ENCODE assay signal across 12 mouse cellular contexts in the genomic region with DNA sequence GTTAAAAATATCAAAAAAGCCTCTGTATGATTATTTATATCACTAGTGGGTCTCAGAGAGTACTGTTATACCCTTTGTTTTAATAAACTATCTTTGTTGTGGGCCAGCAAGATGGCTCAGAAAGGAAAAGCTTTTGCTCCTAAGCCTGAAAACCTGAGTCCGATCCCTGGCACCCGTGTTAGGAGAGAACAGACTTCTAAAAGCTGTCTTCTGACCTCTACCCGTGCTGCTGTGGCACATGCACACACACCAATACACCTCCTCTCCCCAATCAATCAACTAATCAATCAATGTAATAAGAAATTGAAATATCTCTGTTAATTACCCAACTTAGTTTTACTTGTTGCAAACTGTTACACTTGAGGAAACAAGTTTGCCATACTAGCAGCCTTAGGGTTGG. TPM values are rescaled to one million over a fixed set of nuclear protein-coding genes. Genes with fewer than 3 reads are reported as not detected.
DNase-seq lines count a peak whose midpoint lies in the region; ATAC-seq and TF ChIP-seq lines count a peak whose summit lies in the region.
"Had no signal": no experiment of that assay in that cellular context is flagged by ENCODE, and none has a peak within 500 bp of the region (broad histone marks: within the 10 kb centered on the region; RNA-seq: fewer than 3 reads in every experiment).

No protein-coding gene starts in this region.

- H3K4me1 ChIP-seq in forebrain, embryonic 10.5 days: peaks cover 41% of the 10 kb centered on the region
- 0 out of 2 replicates have a peak, but pooled peaks cover 3% of the 10 kb centered on the region for H3K4me1 ChIP-seq in forebrain, embryonic 14.5 days (ENCODE audit: control insufficient read depth, insufficient read depth, low read length)
- H3K4me1 ChIP-seq in hindbrain, postnatal 0 days (ENCODE audit: insufficient read depth, low read length): no peaks in the 10 kb centered on the region
- H3K4me1 ChIP-seq in hindbrain, embryonic 11.5 days (replicated peaks; ENCODE audit: control insufficient read depth, insufficient read depth, low read length): no peaks in the 10 kb centered on the region
- H3K4me1 ChIP-seq in midbrain, embryonic 11.5 days (ENCODE audit: control insufficient read depth, insufficient read depth, low read length): no peaks in the 10 kb centered on the region
- H3K4me1 ChIP-seq in midbrain, embryonic 14.5 days (ENCODE audit: control insufficient read depth, insufficient read depth, low read length): no peaks in the 10 kb centered on the region
- peaks cover 3 to 10% of the 10 kb centered on the region in 2 experiments; a peak in 2 of 4 replicates for H3K4me1 ChIP-seq in liver, embryonic 14.5 days (replicated peaks; ENCODE audit: control insufficient read depth in 2 of 2, insufficient read depth in 2 of 2, low read length in 1 of 2)

- TF ChIP-seq CTCF in hindbrain, postnatal 0 days (IDR thresholded peaks at IDR 0.05; ENCODE audit: low read depth): no peak
- TF ChIP-seq CTCF in liver, embryonic 14.5 days (IDR thresholded peaks at IDR 0.05; ENCODE audit: low read depth): no peak

- no peak for ATAC-seq in forebrain, embryonic 14.5 days
- ATAC-seq in hindbrain, postnatal 0 days: no peak
- no peak for ATAC-seq in hindbrain, embryonic 11.5 days (ENCODE audit: low FRiP score)
- no peak for ATAC-seq in midbrain, embryonic 11.5 days (ENCODE audit: low FRiP score)
- ATAC-seq in midbrain, embryonic 14.5 days (ENCODE audit: low FRiP score, low TSS enrichment): no peak
- no peak for ATAC-seq in liver, embryonic 14.5 days (ENCODE audit: insufficient read depth)

- no peaks in the 10 kb centered on the region for H3K9me3 ChIP-seq in forebrain, embryonic 10.5 days
- H3K9me3 ChIP-seq in forebrain, embryonic 14.5 days (replicated peaks; ENCODE audit: control insufficient read depth, low read length): no peaks in the 10 kb centered on the region
- H3K9me3 ChIP-seq in hindbrain, postnatal 0 days (ENCODE audit: low read length): no peaks in the 10 kb centered on the region
- H3K9me3 ChIP-seq in hindbrain, embryonic 11.5 days (ENCODE audit: control insufficient read depth, low read length): no peaks in the 10 kb centered on the region
- no peaks in the 10 kb centered on the region for H3K9me3 ChIP-seq in midbrain, embryonic 11.5 days (ENCODE audit: control insufficient read depth, low read length)
- no peaks in the 10 kb centered on the region for H3K9me3 ChIP-seq in midbrain, embryonic 14.5 days (ENCODE audit: control insufficient read depth, low read length)
- no peaks in the 10 kb centered on the region for H3K9me3 ChIP-seq in liver, embryonic 14.5 days (ENCODE audit: control insufficient read depth, low read length)

- intact Hi-C loops in left cerebral cortex, postnatal 36 days (cut with DNase I): loop anchor here (10.0 kb wide), 1 partner anchor 276 kb away; no protein-coding TSS in a partner anchor

- peaks cover 17% of the 10 kb centered on the region for H3K27me3 ChIP-seq in forebrain, embryonic 10.5 days (ENCODE audit: poor library complexity, severe bottlenecking)
- H3K27me3 ChIP-seq in forebrain, embryonic 14.5 days (replicated peaks; ENCODE audit: control insufficient read depth, insufficient read depth, low read length): no peaks in the 10 kb centered on the region
- no peaks in the 10 kb centered on the region for H3K27me3 ChIP-seq in hindbrain, postnatal 0 days (ENCODE audit: insufficient read depth, low read length)
- H3K27me3 ChIP-seq in hindbrain, embryonic 11.5 days (ENCODE audit: control insufficient read depth, insufficient read depth, low read length): no peaks in the 10 kb centered on the region
- H3K27me3 ChIP-seq in midbrain, embryonic 11.5 days (ENCODE audit: control insufficient read depth, insufficient read depth, low read length): no peaks in the 10 kb centered on the region
- no peaks in the 10 kb centered on the region for H3K27me3 ChIP-seq in midbrain, embryonic 14.5 days (ENCODE audit: control insufficient read depth, insufficient read depth, low read length)
- no peaks in the 10 kb centered on the region for H3K27me3 ChIP-seq in liver, embryonic 14.5 days (ENCODE audit: control insufficient read depth, insufficient read depth, low read length)

- peak overlapping the region; percentile 37 for H3K4me3 ChIP-seq in forebrain, embryonic 10.5 days
- H3K4me3 ChIP-seq in forebrain, embryonic 14.5 days (ENCODE audit: low read depth, low read length): no peak overlapping the region
- H3K4me3 ChIP-seq in hindbrain, postnatal 0 days (ENCODE audit: low read length): no peak overlapping the region
- H3K4me3 ChIP-seq in hindbrain, embryonic 11.5 days (ENCODE audit: low read depth, low read length): no peak overlapping the region
- H3K4me3 ChIP-seq in midbrain, embryonic 11.5 days (ENCODE audit: low read depth, low read length): no peak overlapping the region
- no peak overlapping the region for H3K4me3 ChIP-seq in midbrain, embryonic 14.5 days (replicated peaks; ENCODE audit: low read depth, low read length)
- no peak overlapping the region for H3K4me3 ChIP-seq in liver, embryonic 14.5 days (ENCODE audit: insufficient read depth in 1 of 2, low read depth in 2 of 2, low read length in 2 of 2)

- no peak overlapping the region for H3K9ac ChIP-seq in forebrain, embryonic 14.5 days (ENCODE audit: low read length)
- no peak overlapping the region for H3K9ac ChIP-seq in hindbrain, postnatal 0 days (replicated peaks; ENCODE audit: low read length)
- no peak overlapping the region for H3K9ac ChIP-seq in hindbrain, embryonic 11.5 days (ENCODE audit: low read depth, low read length)
- H3K9ac ChIP-seq in midbrain, embryonic 11.5 days (ENCODE audit: low read length): no peak overlapping the region
- H3K9ac ChIP-seq in midbrain, embryonic 14.5 days (replicated peaks; ENCODE audit: low read length): no peak overlapping the region
- H3K9ac ChIP-seq in liver, embryonic 14.5 days (replicated peaks): no peak overlapping the region

- no peak overlapping the region for H3K4me2 ChIP-seq in forebrain, embryonic 14.5 days (ENCODE audit: low read length)
- peak overlapping the region; percentile 39; the same call in 1 of the 2 replicates for H3K4me2 ChIP-seq in hindbrain, postnatal 0 days (ENCODE audit: low read depth, low read length)
- no peak overlapping the region for H3K4me2 ChIP-seq in hindbrain, embryonic 11.5 days (replicated peaks; ENCODE audit: low read depth, low read length)
- H3K4me2 ChIP-seq in midbrain, embryonic 11.5 days: no peak overlapping the region
- no peak overlapping the region for H3K4me2 ChIP-seq in midbrain, embryonic 14.5 days (ENCODE audit: low read length)
- peak overlapping the region; percentile 51 for H3K4me2 ChIP-seq in liver, embryonic 14.5 days (ENCODE audit: low read depth)

- H3K36me3 ChIP-seq in forebrain, embryonic 10.5 days (replicated peaks): peaks cover 16% of the 10 kb centered on the region
- H3K36me3 ChIP-seq in forebrain, embryonic 14.5 days (ENCODE audit: control insufficient read depth, insufficient read depth, low read length): peaks cover 17% of the 10 kb centered on the region
- H3K36me3 ChIP-seq in hindbrain, postnatal 0 days (ENCODE audit: insufficient read depth, low read length): peaks cover 15% of the 10 kb centered on the region; the same call in 1 of the 2 replicates
- H3K36me3 ChIP-seq in hindbrain, embryonic 11.5 days (ENCODE audit: control insufficient read depth, insufficient read depth, low read length): no peaks in the 10 kb centered on the region
- H3K36me3 ChIP-seq in midbrain, embryonic 11.5 days (ENCODE audit: control insufficient read depth, insufficient read depth, low read length): peaks cover 6% of the 10 kb centered on the region; the same call in 1 of the 2 replicates
- peaks cover 11% of the 10 kb centered on the region for H3K36me3 ChIP-seq in midbrain, embryonic 14.5 days (ENCODE audit: control insufficient read depth, insufficient read depth, low read length)
- no peaks in the 10 kb centered on the region; the same call in none of the 2 replicates for H3K36me3 ChIP-seq in liver, embryonic 14.5 days (replicated peaks; ENCODE audit: control insufficient read depth, insufficient read depth, low read depth)

- no peak for DNase-seq in forebrain, embryonic 10.5 days (ENCODE audit: extremely low spot score, low spot score)
- DNase-seq in forebrain, embryonic 14.5 days (ENCODE audit: low spot score): no peak
- no peak for DNase-seq in hindbrain, postnatal 0 days (ENCODE audit: low spot score)
- no peak for DNase-seq in hindbrain, embryonic 11.5 days (ENCODE audit: low spot score)
- peak; percentile 81 for DNase-seq in midbrain, embryonic 11.5 days (ENCODE audit: low spot score, missing footprints)
- no peak for DNase-seq in midbrain, embryonic 14.5 days
- no peak for DNase-seq in liver, embryonic 14.5 days (ENCODE audit: low read depth in 3 of 3, low spot score in 3 of 3)
- DNase-seq in left cerebral cortex, postnatal 36 days (ENCODE audit: low spot score in 2 of 2): no peak
- DNase-seq: cerebellum, adult 11 months had no signal

- H3K27ac ChIP-seq in forebrain, embryonic 10.5 days: no peak overlapping the region
- H3K27ac ChIP-seq in forebrain, embryonic 14.5 days (ENCODE audit: low read depth, low read length): no peak overlapping the region
- no peak overlapping the region for H3K27ac ChIP-seq in hindbrain, postnatal 0 days
- no peak overlapping the region for H3K27ac ChIP-seq in hindbrain, embryonic 11.5 days (ENCODE audit: low read depth, low read length)
- no peak overlapping the region for H3K27ac ChIP-seq in midbrain, embryonic 11.5 days (ENCODE audit: low read depth, low read length)
- no peak overlapping the region for H3K27ac ChIP-seq in midbrain, embryonic 14.5 days (replicated peaks; ENCODE audit: low read depth, low read length)
- no peak overlapping the region for H3K27ac ChIP-seq in liver, embryonic 14.5 days

- no peak for TF ChIP-seq EP300 in liver, embryonic 14.5 days (IDR thresholded peaks at IDR 0.05; ENCODE audit: low read depth)

- 79% methylated on average over 3 of the region's 3 CpGs for WGBS in forebrain, embryonic 10.5 days
- 73% methylated on average over 3 of the region's 3 CpGs for WGBS in forebrain, embryonic 14.5 days
- 68% methylated on average over 3 of the region's 3 CpGs for WGBS in hindbrain, postnatal 0 days
- 76% methylated on average over 3 of the region's 3 CpGs for WGBS in hindbrain, embryonic 11.5 days
- WGBS in midbrain, embryonic 11.5 days: 73% methylated on average over 3 of the region's 3 CpGs
- 81% methylated on average over 3 of the region's 3 CpGs for WGBS in midbrain, embryonic 14.5 days
- WGBS in liver, embryonic 14.5 days (ENCODE audit: insufficient replicate concordance): 65% methylated on average over 3 of the region's 3 CpGs

RNA-seq across cellular contexts. Expression of a gene that starts 3.4 kb away (rescaled TPM):
- polyA plus RNA-seq in forebrain, embryonic 10.5 days (2016; fragmentation: Nextera tagmentation; extraction: Ambion mirVana): 3.1 and 3.8 TPM in 2 replicates
- polyA plus RNA-seq in forebrain, embryonic 14.5 days (2014; fragmentation: Nextera tagmentation; extraction: Ambion mirVana): 1.2 and 1.6 TPM in 2 replicates
- 0.61 and 1.2 TPM in 2 replicates for total RNA-seq in hindbrain, postnatal 0 days (2014; rRNA removed)
- 2.7 and 3.1 TPM in 2 replicates for polyA plus RNA-seq in hindbrain, postnatal 0 days (2015; fragmentation: Nextera tagmentation; extraction: Ambion mirVana)
- polyA plus RNA-seq in hindbrain, embryonic 11.5 days (2014; fragmentation: Nextera tagmentation; extraction: Ambion mirVana): 1.8 and 1.9 TPM in 2 replicates
- polyA plus RNA-seq in midbrain, embryonic 11.5 days (2014; fragmentation: Nextera tagmentation; extraction: Ambion mirVana): 2.0 and 2.1 TPM in 2 replicates
- polyA plus RNA-seq in midbrain, embryonic 14.5 days (2014; fragmentation: Nextera tagmentation; extraction: Ambion mirVana): 2.0 and 2.1 TPM in 2 replicates
- polyA plus RNA-seq in liver, embryonic 14.5 days (2012; rRNA removed): 1.5 and 1.6 TPM in 2 replicates
- polyA plus RNA-seq in liver, embryonic 14.5 days (2014; fragmentation: Nextera tagmentation; extraction: Ambion mirVana): 1.3 and 1.7 TPM in 2 replicates
- 1 to 10 TPM; 2.0 to 2.8 TPM for total RNA-seq in left cerebral cortex, postnatal 36 days (2021)

RNA-seq across cellular contexts. Expression of a gene that starts 8.5 kb away (rescaled TPM):
- polyA plus RNA-seq in forebrain, embryonic 10.5 days (2016; fragmentation: Nextera tagmentation; extraction: Ambion mirVana): 0.28 and 0.41 TPM in 2 replicates
- polyA plus RNA-seq in forebrain, embryonic 14.5 days (2014; fragmentation: Nextera tagmentation; extraction: Ambion mirVana): 0.10 TPM in 1 of 2 replicates, not detected in the other
- total RNA-seq in hindbrain, postnatal 0 days (2014; rRNA removed): 9.8 and 13.0 TPM in 2 replicates
- polyA plus RNA-seq in hindbrain, postnatal 0 days (2015; fragmentation: Nextera tagmentation; extraction: Ambion mirVana): 10.0 and 11.3 TPM in 2 replicates
- polyA plus RNA-seq in hindbrain, embryonic 11.5 days (2014; fragmentation: Nextera tagmentation; extraction: Ambion mirVana): 0.08 and 0.71 TPM in 2 replicates
- polyA plus RNA-seq in midbrain, embryonic 11.5 days (2014; fragmentation: Nextera tagmentation; extraction: Ambion mirVana): 0.72 TPM in 1 of 2 replicates, not detected in the other
- 0.41 and 0.49 TPM in 2 replicates for polyA plus RNA-seq in midbrain, embryonic 14.5 days (2014; fragmentation: Nextera tagmentation; extraction: Ambion mirVana)
- not detected in 2 replicates for polyA plus RNA-seq in liver, embryonic 14.5 days (2012; rRNA removed)
- polyA plus RNA-seq in liver, embryonic 14.5 days (2014; fragmentation: Nextera tagmentation; extraction: Ambion mirVana): not detected in 2 replicates
- under 1 TPM; 0.39 to 0.47 TPM for total RNA-seq in left cerebral cortex, postnatal 36 days (2021)

RNA-seq across cellular contexts. Expression of a gene that starts 11.6 kb away (rescaled TPM):
- 76.3 and 78.5 TPM in 2 replicates for polyA plus RNA-seq in forebrain, embryonic 10.5 days (2016; fragmentation: Nextera tagmentation; extraction: Ambion mirVana)
- polyA plus RNA-seq in forebrain, embryonic 14.5 days (2014; fragmentation: Nextera tagmentation; extraction: Ambion mirVana): 32.6 and 47.3 TPM in 2 replicates
- 62.6 and 63.3 TPM in 2 replicates for total RNA-seq in hindbrain, postnatal 0 days (2014; rRNA removed)
- polyA plus RNA-seq in hindbrain, postnatal 0 days (2015; fragmentation: Nextera tagmentation; extraction: Ambion mirVana): 56.0 and 61.7 TPM in 2 replicates
- polyA plus RNA-seq in hindbrain, embryonic 11.5 days (2014; fragmentation: Nextera tagmentation; extraction: Ambion mirVana): 47.2 and 50.3 TPM in 2 replicates
- 44.4 and 57.2 TPM in 2 replicates for polyA plus RNA-seq in midbrain, embryonic 11.5 days (2014; fragmentation: Nextera tagmentation; extraction: Ambion mirVana)
- 50.0 and 53.7 TPM in 2 replicates for polyA plus RNA-seq in midbrain, embryonic 14.5 days (2014; fragmentation: Nextera tagmentation; extraction: Ambion mirVana)
- polyA plus RNA-seq in liver, embryonic 14.5 days (2012; rRNA removed): 13.0 and 13.8 TPM in 2 replicates
- 12.7 and 14.6 TPM in 2 replicates for polyA plus RNA-seq in liver, embryonic 14.5 days (2014; fragmentation: Nextera tagmentation; extraction: Ambion mirVana)
- total RNA-seq in left cerebral cortex, postnatal 36 days (2021): 10 to 100 TPM; 63.1 to 65.4 TPM

RNA-seq across cellular contexts. Expression of a gene that starts 12.9 kb away (rescaled TPM):
- polyA plus RNA-seq in forebrain, embryonic 10.5 days (2016; fragmentation: Nextera tagmentation; extraction: Ambion mirVana): 0.24 and 0.30 TPM in 2 replicates
- polyA plus RNA-seq in forebrain, embryonic 14.5 days (2014; fragmentation: Nextera tagmentation; extraction: Ambion mirVana): 0.53 TPM in 1 of 2 replicates, not detected in the other
- not detected in 2 replicates for total RNA-seq in hindbrain, postnatal 0 days (2014; rRNA removed)
- 0.24 and 0.28 TPM in 2 replicates for polyA plus RNA-seq in hindbrain, postnatal 0 days (2015; fragmentation: Nextera tagmentation; extraction: Ambion mirVana)
- 0.50 and 0.82 TPM in 2 replicates for polyA plus RNA-seq in hindbrain, embryonic 11.5 days (2014; fragmentation: Nextera tagmentation; extraction: Ambion mirVana)
- 0.47 and 0.52 TPM in 2 replicates for polyA plus RNA-seq in midbrain, embryonic 11.5 days (2014; fragmentation: Nextera tagmentation; extraction: Ambion mirVana)
- 0.70 TPM in 1 of 2 replicates, not detected in the other for polyA plus RNA-seq in midbrain, embryonic 14.5 days (2014; fragmentation: Nextera tagmentation; extraction: Ambion mirVana)
- polyA plus RNA-seq in liver, embryonic 14.5 days (2012; rRNA removed): not detected in 2 replicates
- 0.14 TPM in 1 of 2 replicates, not detected in the other for polyA plus RNA-seq in liver, embryonic 14.5 days (2014; fragmentation: Nextera tagmentation; extraction: Ambion mirVana)
- total RNA-seq in left cerebral cortex, postnatal 36 days (2021): not detected
- total RNA-seq: adrenal gland, postnatal 36 days; gastrocnemius, adult 18-20 months; heart, postnatal 14 days had no signal

RNA-seq across cellular contexts. Expression of a gene that starts 37.3 kb away (rescaled TPM):
- polyA plus RNA-seq in forebrain, embryonic 10.5 days (2016; fragmentation: Nextera tagmentation; extraction: Ambion mirVana): 13.2 and 14.9 TPM in 2 replicates
- polyA plus RNA-seq in forebrain, embryonic 14.5 days (2014; fragmentation: Nextera tagmentation; extraction: Ambion mirVana): 133 and 142 TPM in 2 replicates
- 246 and 248 TPM in 2 replicates for total RNA-seq in hindbrain, postnatal 0 days (2014; rRNA removed)
- 34.1 and 34.4 TPM in 2 replicates for polyA plus RNA-seq in hindbrain, postnatal 0 days (2015; fragmentation: Nextera tagmentation; extraction: Ambion mirVana)
- 76.6 and 87.5 TPM in 2 replicates for polyA plus RNA-seq in hindbrain, embryonic 11.5 days (2014; fragmentation: Nextera tagmentation; extraction: Ambion mirVana)
- 83.6 and 85.0 TPM in 2 replicates for polyA plus RNA-seq in midbrain, embryonic 11.5 days (2014; fragmentation: Nextera tagmentation; extraction: Ambion mirVana)
- polyA plus RNA-seq in midbrain, embryonic 14.5 days (2014; fragmentation: Nextera tagmentation; extraction: Ambion mirVana): 86.8 and 156 TPM in 2 replicates
- 109 and 127 TPM in 2 replicates for polyA plus RNA-seq in liver, embryonic 14.5 days (2012; rRNA removed)
- polyA plus RNA-seq in liver, embryonic 14.5 days (2014; fragmentation: Nextera tagmentation; extraction: Ambion mirVana): 57.4 and 59.9 TPM in 2 replicates
- 100 to 1,000 TPM; 138 to 156 TPM for total RNA-seq in left cerebral cortex, postnatal 36 days (2021)

Comparison
In these comparisons a context has a peak if more than half of its experiments do, and no peak if none do; other contexts are left out.
1. H3K4me2 ChIP-seq: peak in hindbrain, postnatal 0 days (single experiment) and liver, embryonic 14.5 days (single experiment); none in forebrain, embryonic 14.5 days (single experiment), hindbrain, embryonic 11.5 days (single experiment), midbrain, embryonic 11.5 days (single experiment) and midbrain, embryonic 14.5 days (single experiment).